Mouse (Mus musculus) heart, embryonic 12.5 days (tissue): ENCODE results near the gene Usp3. TPM values are rescaled to one million over a fixed set of nuclear protein-coding genes. Genes with fewer than 3 reads are reported as not detected.
A peak's percentile ranks its signal among the peaks of the same experiment; 100 is the strongest.

Experiments
- ATAC-seq: fragments of 200-750 bp; cut with Nextera tagmentation; 2 replicates; pipeline ENCODE4 v1.8.0; 2017; ENCODE audit warnings: moderate TSS enrichment, moderate library complexity; ENCODE audit not compliant: insufficient number of reproducible peaks, low FRiP score
- H3K27ac ChIP-seq: fragments of 300-500 bp; sonication (generic); 2 replicates; pipeline ENCODE4 v1.5.1; 2016; ENCODE audit warnings: mild to moderate bottlenecking, moderate library complexity; ENCODE audit not compliant: poor library complexity, severe bottlenecking
- H3K27me3 ChIP-seq: fragments of 300-500 bp; sonication (generic); replicated peaks from 2 replicates; pipeline ENCODE4 v1.6.1; 2016; ENCODE audit warnings: mild to moderate bottlenecking, moderate library complexity
- H3K36me3 ChIP-seq: fragments of 300-500 bp; sonication (generic); 2 replicates; pipeline ENCODE4 v1.6.1; 2016; ENCODE audit warnings: mild to moderate bottlenecking, moderate library complexity
- H3K4me1 ChIP-seq: fragments of 300-500 bp; sonication (generic); replicated peaks from 2 replicates; pipeline ENCODE4 v1.6.1; 2016; ENCODE audit warnings: mild to moderate bottlenecking
- H3K4me2 ChIP-seq: fragments of 300-500 bp; sonication (generic); 2 replicates; pipeline ENCODE4 v1.6.1; 2016; ENCODE audit warnings: mild to moderate bottlenecking, moderate library complexity
- H3K4me3 ChIP-seq: fragments of 300-500 bp; sonication (generic); 2 replicates; pipeline ENCODE4 v1.5.1; 2016; ENCODE audit warnings: mild to moderate bottlenecking
- H3K9ac ChIP-seq: fragments of 300-500 bp; sonication (generic); 2 replicates; pipeline ENCODE4 v1.6.1; 2016; ENCODE audit warnings: mild to moderate bottlenecking, moderate library complexity
- H3K9me3 ChIP-seq: fragments of 300-500 bp; sonication (generic); replicated peaks from 2 replicates; pipeline ENCODE4 v1.6.1; 2016; ENCODE audit warnings: mild to moderate bottlenecking, moderate library complexity
- WGBS: fragments of 180-500 bp; shearing (Covaris S2); methylation state at CpG from one replicate; pipeline ENCODE4 v1.1.7; 2016; 5-methylcytosine and 5-hydroxymethylcytosine counted together
- polyA plus RNA-seq: library from polyadenylated mRNA; unstranded; fragments of >200 nt; fragmentation: Nextera tagmentation; extraction: Ambion mirVana; gene quantifications from 2 replicates; pipeline ENCODE4 v1.2.1, GENCODE M21; 2016

Gene Usp3
- polyA plus RNA-seq, 1 experiment from 2014 or later = 40.3 TPM

- no peak for ATAC-seq
- Histone ChIP-seq H3K4me2 (no peak overlapping the region), H3K4me1 (peaks cover 22% of the 10 kb centered on the region), H3K9ac (no peak overlapping the region), H3K36me3 (no peaks in the 10 kb centered on the region), H3K27ac (no peak overlapping the region), H3K27me3 (peaks cover 2% of the 10 kb centered on the region; the same call in 1 of the 2 replicates), H3K4me3 (no peak overlapping the region), H3K9me3 (no peaks in the 10 kb centered on the region)
- WGBS = 85% methylated on average over 1 of the region's 1 CpGs
These were observed 11.0 kb upstream of the Usp3 start for GRCm38 (mm10) chr9:66603907-66604306.

DNA sequence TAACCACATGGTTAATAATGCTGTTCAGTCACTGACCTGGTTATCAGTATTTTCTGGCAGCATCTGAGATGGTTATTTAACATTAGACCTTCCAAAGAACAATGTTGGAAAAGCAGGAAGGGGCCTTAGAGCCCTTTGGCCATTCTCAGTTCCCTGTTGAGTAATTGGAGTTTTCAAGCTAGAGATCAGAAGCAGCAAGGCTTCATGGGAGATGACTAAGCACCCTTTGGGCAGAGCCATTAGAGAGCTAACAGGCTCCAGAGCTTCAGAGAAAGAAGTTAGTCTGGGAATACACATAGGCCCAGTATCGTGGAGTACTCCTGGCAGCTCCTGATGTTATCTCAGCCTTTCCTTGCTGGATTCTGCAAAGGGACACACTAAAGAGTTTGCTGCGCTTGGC is 8.1 kb upstream of the Usp3 start:
- WGBS = 35% methylated on average over 2 of the region's 2 CpGs
- Histone ChIP-seq H3K27ac (no peak overlapping the region; the same call in 1 of the 2 replicates), H3K4me1 (peaks cover 44% of the 10 kb centered on the region), H3K36me3 (no peaks in the 10 kb centered on the region), H3K4me3 (no peak overlapping the region), H3K4me2 (no peak overlapping the region), H3K9me3 (no peaks in the 10 kb centered on the region), H3K9ac (no peak overlapping the region), H3K27me3 (no peaks in the 10 kb centered on the region; the same call in 1 of the 2 replicates)
- no peak for ATAC-seq

DNA sequence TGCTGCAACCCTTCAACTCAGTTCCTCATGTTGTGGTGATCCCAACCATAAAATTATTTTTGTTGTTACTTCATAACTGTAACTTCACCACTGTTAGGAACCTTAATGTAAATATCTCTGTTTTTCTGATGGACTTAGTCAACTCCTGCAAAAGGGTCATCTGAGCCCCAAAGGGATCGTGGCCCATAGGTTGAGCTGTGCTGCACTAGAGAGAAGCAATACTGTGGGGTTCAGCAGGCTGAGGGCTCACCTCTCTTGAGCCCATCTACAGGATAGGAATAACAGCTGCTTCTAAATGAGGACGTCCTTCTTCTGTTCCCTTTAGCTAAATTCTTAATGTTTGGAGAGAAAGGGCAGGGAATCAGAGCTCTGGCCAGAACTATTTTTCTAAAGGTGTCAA is 7.6 kb upstream of the Usp3 start:
- WGBS = 76% methylated on average over 2 of the region's 2 CpGs
- Histone ChIP-seq H3K9ac (no peak overlapping the region), H3K4me1 (peaks cover 47% of the 10 kb centered on the region), H3K27me3 (no peaks in the 10 kb centered on the region), H3K9me3 (no peaks in the 10 kb centered on the region), H3K27ac (no peak overlapping the region), H3K4me2 (no peak overlapping the region), H3K4me3 (no peak overlapping the region), H3K36me3 (no peaks in the 10 kb centered on the region)
- no peak for ATAC-seq

GRCm38 (mm10) chr9:66599577-66599976 is 6.6 kb upstream of the Usp3 start:
- Histone ChIP-seq H3K4me3 (no peak overlapping the region), H3K27me3 (no peaks in the 10 kb centered on the region), H3K9ac (no peak overlapping the region), H3K4me1 (peaks cover 38% of the 10 kb centered on the region), H3K36me3 (no peaks in the 10 kb centered on the region), H3K9me3 (no peaks in the 10 kb centered on the region), H3K4me2 (no peak overlapping the region), H3K27ac (no peak overlapping the region)
- 17% methylated on average over 4 of the region's 4 CpGs for WGBS
- no peak for ATAC-seq

DNA sequence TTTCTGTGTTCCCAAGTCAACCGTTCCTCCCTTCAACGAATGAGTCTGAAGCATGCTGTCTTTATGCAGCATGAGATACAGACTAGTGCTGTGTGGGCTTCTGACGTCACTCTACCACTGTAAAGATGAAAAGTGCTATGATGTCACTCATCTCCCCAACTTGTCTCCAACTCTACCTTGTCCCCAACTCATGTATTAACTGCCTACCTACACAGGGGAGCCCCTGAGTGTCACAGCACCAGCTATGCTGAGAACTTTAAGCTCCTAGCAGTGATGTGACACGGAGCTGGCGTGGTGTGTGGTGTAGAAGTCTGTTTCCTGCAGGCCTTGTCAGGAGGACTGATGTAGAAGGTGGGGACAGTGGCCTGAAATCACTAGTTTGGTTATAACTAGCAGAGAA is 5.7 kb upstream of the Usp3 start:
- Histone ChIP-seq H3K4me3 (no peak overlapping the region), H3K4me1 (peaks cover 43% of the 10 kb centered on the region), H3K27me3 (no peaks in the 10 kb centered on the region), H3K4me2 (no peak overlapping the region), H3K9ac (no peak overlapping the region), H3K36me3 (no peaks in the 10 kb centered on the region), H3K27ac (no peak overlapping the region), H3K9me3 (no peaks in the 10 kb centered on the region)
- ATAC-seq = no peak
- WGBS = 38% methylated on average over 5 of the region's 5 CpGs

GRCm38 (mm10) chr9:66597480-66598215 is 4.7 kb upstream of the Usp3 start:
- Histone ChIP-seq H3K4me3 (no peak overlapping the region), H3K36me3 (no peaks in the 10 kb centered on the region), H3K27me3 (no peaks in the 10 kb centered on the region), H3K9ac (no peak overlapping the region), H3K27ac (no peak overlapping the region), H3K4me2 (no peak overlapping the region), H3K9me3 (no peaks in the 10 kb centered on the region), H3K4me1 (peaks cover 45% of the 10 kb centered on the region)
- 26% methylated on average over 7 of the region's 7 CpGs for WGBS
- no peak for ATAC-seq

DNA sequence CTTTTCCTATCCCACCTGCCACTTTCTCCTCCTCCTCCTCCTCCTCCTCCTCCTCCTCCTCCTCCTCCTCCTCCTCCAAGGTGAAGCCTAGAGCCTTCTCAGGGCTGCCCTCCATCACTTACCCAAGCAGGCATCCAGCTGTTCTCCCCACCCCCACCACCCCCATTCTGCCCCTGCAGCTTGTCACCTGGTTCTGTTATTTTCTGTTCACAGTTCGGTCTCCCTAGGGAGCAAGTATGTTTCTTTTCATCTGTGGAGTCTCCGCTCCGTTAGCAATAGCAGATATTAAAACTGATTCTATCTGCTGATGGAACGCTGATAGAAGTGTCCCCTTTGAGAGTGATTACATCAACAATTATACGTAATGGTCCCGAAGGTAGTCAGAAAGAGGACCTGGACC is 4.1 kb upstream of the Usp3 start:
- Histone ChIP-seq H3K36me3 (no peaks in the 10 kb centered on the region), H3K27ac (no peak overlapping the region), H3K4me3 (no peak overlapping the region), H3K4me1 (peaks cover 45% of the 10 kb centered on the region), H3K27me3 (no peaks in the 10 kb centered on the region), H3K9me3 (no peaks in the 10 kb centered on the region), H3K4me2 (no peak overlapping the region), H3K9ac (no peak overlapping the region)
- no peak for ATAC-seq
- WGBS = 29% methylated on average over 6 of the region's 6 CpGs

- Histone ChIP-seq H3K9ac (no peak overlapping the region), H3K27ac (no peak overlapping the region), H3K4me1 (peaks cover 46% of the 10 kb centered on the region), H3K27me3 (no peaks in the 10 kb centered on the region), H3K4me2 (no peak overlapping the region), H3K4me3 (no peak overlapping the region), H3K36me3 (no peaks in the 10 kb centered on the region), H3K9me3 (no peaks in the 10 kb centered on the region)
- WGBS = 54% methylated on average over 5 of the region's 5 CpGs
- ATAC-seq = no peak
These were observed 3.1 kb upstream of the Usp3 start for GRCm38 (mm10) chr9:66595722-66596675.

DNA sequence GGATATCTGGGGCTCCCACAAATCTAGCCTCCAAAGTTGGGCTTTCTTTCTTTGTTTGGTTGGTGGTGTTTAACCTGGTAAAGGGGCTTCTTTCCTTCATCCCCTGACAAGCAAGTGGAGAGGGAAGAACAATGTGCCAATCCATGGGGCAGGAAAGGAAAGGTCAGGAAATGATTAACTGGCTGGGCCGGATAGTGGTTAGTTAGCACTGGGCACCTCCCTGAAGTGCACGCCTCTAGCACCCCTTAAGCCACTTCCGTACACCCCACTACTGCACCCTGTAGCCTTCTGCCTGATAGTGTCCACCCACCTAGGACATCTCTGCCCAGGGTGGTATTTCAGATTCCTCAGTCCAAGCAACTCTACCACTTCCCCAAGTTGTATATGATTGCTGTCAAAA is 1.1 kb upstream of the Usp3 start:
- Histone ChIP-seq H3K36me3 (no peaks in the 10 kb centered on the region), H3K4me2 (peak overlapping the region; percentile 77), H3K27ac (peak overlapping the region; percentile 73; the same call in 1 of the 2 replicates), H3K27me3 (no peaks in the 10 kb centered on the region), H3K4me1 (peaks cover 48% of the 10 kb centered on the region), H3K9ac (no peak overlapping the region), H3K9me3 (no peaks in the 10 kb centered on the region), H3K4me3 (peak overlapping the region; percentile 88; the same call in 1 of the 2 replicates)
- no peak for ATAC-seq
- WGBS = 82% methylated on average over 3 of the region's 3 CpGs

- WGBS = 4% methylated on average over 12 of the region's 12 CpGs
- Histone ChIP-seq H3K27me3 (no peaks in the 10 kb centered on the region), H3K9ac (peak overlapping the region; percentile 71)
These were observed 649 bp upstream of the Usp3 start for GRCm38 (mm10) chr9:66593613-66593969.

GRCm38 (mm10) chr9:66591851-66592645 is 894 bp downstream of the Usp3 start:
- Histone ChIP-seq H3K4me2 (peak overlapping the region; percentile 77), H3K27me3 (no peaks in the 10 kb centered on the region), H3K9ac (peak overlapping the region; percentile 92), H3K9me3 (no peaks in the 10 kb centered on the region), H3K4me3 (peak overlapping the region; percentile 88), H3K36me3 (no peaks in the 10 kb centered on the region), H3K27ac (peak overlapping the region; percentile 84), H3K4me1 (peaks cover 39% of the 10 kb centered on the region)
- peak; percentile 73 for ATAC-seq
- WGBS = under 1% methylated on average over 66 of the region's 83 CpGs

More at GRCm38 (mm10) chr9:66593613-66593969, 649 bp upstream of the Usp3 start:
- Histone ChIP-seq H3K36me3 (no peaks in the 10 kb centered on the region), H3K4me3 (peak overlapping the region; percentile 88), H3K27ac (peak overlapping the region; percentile 73), H3K4me1 (peaks cover 47% of the 10 kb centered on the region), H3K4me2 (peak overlapping the region; percentile 77), H3K9me3 (no peaks in the 10 kb centered on the region)
- ATAC-seq = no peak
